Mouse (Mus musculus): ENCODE measurements around the gene Tm4sf19.

- TF ChIP-seq CTCF (IDR thresholded peaks at IDR 0.05; ENCODE audit: borderline replicate concordance, insufficient read depth, low read length) (no peak), POLR2A (IDR thresholded peaks at IDR 0.05; ENCODE audit: low read depth, low read length) (no peak)
Observed at GRCm38 (mm10) chr16:32386826-32387225, 13.5 kb upstream of the Tm4sf19 start.
